Mouse (Mus musculus) G1E (cell line): ENCODE measurements around the gene Adipor2. TPM values are rescaled to one million over a fixed set of nuclear protein-coding genes. Genes with fewer than 3 reads are reported as not detected.

Experiments used
- ATAC-seq: 2 replicates; pipeline ENCODE4 v1.8.0; 2016; ENCODE audit warnings: mild to moderate bottlenecking; ENCODE audit not compliant: insufficient number of reproducible peaks, poor library complexity, low FRiP score, severe bottlenecking; ENCODE audit errors: extremely low read depth
- DNase-seq: peaks from one replicate; pipeline ENCODE4 v3.0.0; 2012; ENCODE audit warnings: low spot score
- H3K27me3 ChIP-seq: 2 replicates; pipeline ENCODE4 v1.6.1; 2012; ENCODE audit warnings: mild to moderate bottlenecking, low read length, inconsistent platforms; ENCODE audit not compliant: insufficient read depth
- H3K36me3 ChIP-seq: replicated peaks from 2 replicates; pipeline ENCODE3; 2012; ENCODE audit warnings: mild to moderate bottlenecking, inconsistent platforms
- H3K4me1 ChIP-seq: 2 replicates; pipeline ENCODE4 v1.6.1; 2012; ENCODE audit warnings: low read depth, low read length, inconsistent platforms, mixed read lengths; ENCODE audit not compliant: insufficient read depth
- H3K4me3 ChIP-seq: 2 replicates; pipeline ENCODE4 v1.5.1; 2012; ENCODE audit warnings: low read depth, mild to moderate bottlenecking, inconsistent platforms, low read length, moderate library complexity, mixed read lengths
- H3K9me3 ChIP-seq: replicated peaks from 2 replicates; pipeline ENCODE4 v1.6.1; 2012; ENCODE audit warnings: inconsistent platforms
- CTCF ChIP-seq: IDR thresholded peaks from 2 replicates; pipeline ENCODE4 v1.5.1; 2012; ENCODE audit warnings: low read depth, low read length, inconsistent platforms, mixed read lengths
- GATA1 ChIP-seq: IDR thresholded peaks from 2 replicates; pipeline ENCODE4 v1.6.1; 2012; ENCODE audit warnings: borderline replicate concordance, low read length, inconsistent platforms, mixed read lengths
- GATA2 ChIP-seq: IDR thresholded peaks from 2 replicates; pipeline ENCODE4 v1.6.1; 2012; ENCODE audit warnings: low read depth, low read length, inconsistent platforms, borderline replicate concordance
- POLR2AphosphoS5 ChIP-seq: IDR thresholded peaks from 2 replicates; pipeline ENCODE4 v1.6.1; 2012; ENCODE audit warnings: low read depth, low read length, inconsistent platforms; ENCODE audit not compliant: insufficient replicate concordance
- TAL1 ChIP-seq: conservative IDR thresholded peaks from 2 replicates; pipeline ENCODE4 v1.6.1; 2012; ENCODE audit warnings: low read depth, low read length, inconsistent platforms, mixed read lengths
- polyA plus RNA-seq: library from polyadenylated mRNA; stranded (reverse); fragments of >175 nt; gene quantifications from 2 replicates; pipeline ENCODE4 v1.2.3, GENCODE M21; 2012
- total RNA-seq, 2 experiments: library from RNA; stranded (forward) in 1 of 2; stranded (reverse) in 1 of 2; fragments of 200-1000 nt in 1 of 2; fragments of >200 nt in 1 of 2; fragmentation: Nextera tagmentation in 1 of 2; gene quantifications; 2 replicates each; pipeline ENCODE4 v1.2.3; 2014 to 2017

Gene Adipor2
- total and polyA plus RNA-seq, 3 experiments: 28.2 to 129 (median 97.8) TPM

DNA sequence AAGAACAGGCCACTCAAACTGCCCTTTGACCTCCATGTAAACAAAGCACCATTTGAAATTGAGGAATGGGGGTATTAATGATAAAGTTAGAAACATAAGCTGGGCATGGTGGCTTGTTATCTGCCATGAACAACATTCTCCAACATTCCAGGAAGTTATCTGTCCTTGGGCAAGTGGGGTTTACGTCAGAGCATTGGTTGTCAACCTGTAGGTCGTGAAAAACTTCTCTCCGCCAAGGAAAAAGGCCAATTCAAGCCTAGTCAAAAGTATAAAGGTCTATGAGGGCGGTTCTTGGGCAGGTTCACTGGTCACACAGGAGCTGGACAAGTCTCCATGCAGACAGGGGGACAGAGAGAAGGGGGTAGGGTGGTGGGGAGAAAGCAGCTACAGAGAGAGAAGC lies 3.5 kb upstream of the Adipor2 start:
- DNase-seq (no peak), ATAC-seq (no peak)
- Histone ChIP-seq H3K4me3 (no peak overlapping the region), H3K4me1 (peaks cover 5% of the 10 kb centered on the region), H3K9me3 (no peaks in the 10 kb centered on the region), H3K27me3 (peaks cover 17% of the 10 kb centered on the region), H3K36me3 (no peaks in the 10 kb centered on the region)
- TF ChIP-seq CTCF: no peak
- no peak for TF ChIP-seq POLR2AphosphoS5

GRCm38 (mm10) chr6:119420357-119420756 lies 2.9 kb upstream of the Adipor2 start:
- H3K4me3 ChIP-seq: no peak overlapping the region
- ATAC-seq (no peak), DNase-seq (no peak)
- H3K9me3 ChIP-seq: no peaks in the 10 kb centered on the region
- H3K27me3 ChIP-seq: peaks cover 17% of the 10 kb centered on the region
- TF ChIP-seq GATA1 (no peak), POLR2AphosphoS5 (no peak), TAL1 (no peak), GATA2 (no peak), CTCF (no peak)
- H3K36me3 ChIP-seq: no peaks in the 10 kb centered on the region
- peaks cover 5% of the 10 kb centered on the region for H3K4me1 ChIP-seq

- H3K4me3 ChIP-seq: no peak overlapping the region
- no peak for TF ChIP-seq POLR2AphosphoS5
- no peak for TF ChIP-seq TAL1
- TF ChIP-seq CTCF: no peak
- no peaks in the 10 kb centered on the region for H3K36me3 ChIP-seq
- H3K9me3 ChIP-seq: no peaks in the 10 kb centered on the region
- H3K27me3 ChIP-seq: peaks cover 15% of the 10 kb centered on the region
- ATAC-seq (no peak), DNase-seq (no peak)
- peaks cover 5% of the 10 kb centered on the region for H3K4me1 ChIP-seq
Observed at GRCm38 (mm10) chr6:119419412-119419811, 1.9 kb upstream of the Adipor2 start.

GRCm38 (mm10) chr6:119418392-119419251 lies 1.1 kb upstream of the Adipor2 start:
- H3K9me3 ChIP-seq: no peaks in the 10 kb centered on the region
- H3K36me3 ChIP-seq: no peaks in the 10 kb centered on the region
- TF ChIP-seq CTCF (no peak), POLR2AphosphoS5 (no peak), GATA1 (no peak), GATA2 (no peak), TAL1 (no peak)
- peaks cover 5% of the 10 kb centered on the region for H3K4me1 ChIP-seq
- H3K27me3 ChIP-seq: peaks cover 19% of the 10 kb centered on the region
- DNase-seq: no peak
- H3K4me3 ChIP-seq: no peak overlapping the region
- no peak for ATAC-seq

- Histone ChIP-seq H3K4me3 (no peak overlapping the region), H3K9me3 (no peaks in the 10 kb centered on the region), H3K36me3 (no peaks in the 10 kb centered on the region), H3K4me1 (peaks cover 5% of the 10 kb centered on the region), H3K27me3 (peaks cover 22% of the 10 kb centered on the region)
- no peak for ATAC-seq
- DNase-seq: no peak
- TF ChIP-seq GATA1 (no peak), POLR2AphosphoS5 (no peak), GATA2 (no peak), CTCF (no peak), TAL1 (no peak)
Observed at GRCm38 (mm10) chr6:119417821-119418220, 317 bp upstream of the Adipor2 start.

- no peak for ATAC-seq
- H3K4me3 ChIP-seq: no peak overlapping the region
- H3K4me1 ChIP-seq: peaks cover 5% of the 10 kb centered on the region
- TF ChIP-seq CTCF: no peak
- no peak for TF ChIP-seq GATA1
- TF ChIP-seq POLR2AphosphoS5: no peak
- H3K9me3 ChIP-seq: no peaks in the 10 kb centered on the region
- peaks cover 22% of the 10 kb centered on the region for H3K27me3 ChIP-seq
- no peaks in the 10 kb centered on the region for H3K36me3 ChIP-seq
- no peak for DNase-seq
Observed at GRCm38 (mm10) chr6:119416643-119417042, 861 bp downstream of the Adipor2 start.
